Mouse (Mus musculus) thymus, adult 2 months (tissue): ENCODE measurements around the gene Numa1. TPM values are rescaled to one million over a fixed set of nuclear protein-coding genes. Genes with fewer than 3 reads are reported as not detected.

ENCODE experiments used
- DNase-seq: peaks from one replicate; pipeline ENCODE4 v3.0.0; 2021
- H3K27ac ChIP-seq: fragments of 200-500 bp; 2 replicates; pipeline ENCODE4 v1.5.1; 2012; ENCODE audit warnings: low read length, control low read depth; ENCODE audit not compliant: control insufficient read depth, insufficient read depth
- H3K27me3 ChIP-seq: fragments of 200-500 bp; 2 replicates; pipeline ENCODE4 v1.6.1; 2012; ENCODE audit warnings: mild to moderate bottlenecking, low read length, moderate library complexity, mixed read lengths; ENCODE audit not compliant: control insufficient read depth, insufficient read depth
- H3K36me3 ChIP-seq: fragments of 200-500 bp; 2 replicates; pipeline ENCODE4 v1.6.1; 2012; ENCODE audit warnings: mild to moderate bottlenecking, low read length, moderate library complexity; ENCODE audit not compliant: control insufficient read depth, insufficient read depth
- H3K4me1 ChIP-seq: fragments of 200-500 bp; replicated peaks from 2 replicates; pipeline ENCODE4 v1.6.1; 2012; ENCODE audit warnings: low read length; ENCODE audit not compliant: control insufficient read depth, insufficient read depth
- H3K4me3 ChIP-seq: fragments of 200-500 bp; 2 replicates; pipeline ENCODE4 v1.5.1; 2012; ENCODE audit warnings: mild to moderate bottlenecking, low read length, control low read depth, moderate library complexity; ENCODE audit not compliant: control insufficient read depth, insufficient read depth
- CTCF ChIP-seq: fragments of 200-500 bp; IDR thresholded peaks from 2 replicates; pipeline ENCODE4 v1.5.1; 2012; ENCODE audit warnings: mild to moderate bottlenecking, control low read depth, low read length, moderate library complexity, borderline replicate concordance; ENCODE audit not compliant: control insufficient read depth, poor library complexity, insufficient read depth; ENCODE audit errors: extremely low read depth
- POLR2A ChIP-seq: fragments of 200-500 bp; IDR thresholded peaks from 2 replicates; pipeline ENCODE4 v1.6.1; 2012; ENCODE audit warnings: mild to moderate bottlenecking, low read length, control low read depth, moderate library complexity; ENCODE audit not compliant: control insufficient read depth, poor library complexity, insufficient read depth; ENCODE audit errors: extremely low read depth
- WGBS: fragments of 180-500 bp; shearing (Covaris S2); methylation state at CpG from one replicate; pipeline ENCODE4 v1.1.7; 2018; 5-methylcytosine and 5-hydroxymethylcytosine counted together
- polyA plus RNA-seq: library from polyadenylated mRNA; depleted of rRNA; stranded (reverse); fragments of >200 nt; gene quantifications from 2 replicates; pipeline ENCODE4 v1.2.3, GENCODE M21; 2012

Gene Numa1
- polyA plus RNA-seq, 1 experiment = 166 TPM

- no peaks in the 10 kb centered on the region for H3K27me3 ChIP-seq
- peak overlapping the region; percentile 95 for H3K27ac ChIP-seq
- H3K4me3 ChIP-seq = peak overlapping the region; percentile 71
- 2% methylated on average over 19 of the region's 19 CpGs for WGBS
- TF ChIP-seq POLR2A (no peak), CTCF (no peak)
- H3K36me3 ChIP-seq = no peaks in the 10 kb centered on the region
- DNase-seq = peak; percentile 63
- peaks cover 26% of the 10 kb centered on the region for H3K4me1 ChIP-seq
These were observed 37.0 kb downstream of the Numa1 start for GRCm38 (mm10) chr7:101970821-101971461.

GRCm38 (mm10) chr7:101971721-101972120, 37.8 kb downstream of the Numa1 start:
- no peak for TF ChIP-seq POLR2A
- no peak for TF ChIP-seq CTCF
- WGBS = 23% methylated on average over 2 of the region's 2 CpGs
- no peak for DNase-seq
- peak overlapping the region; percentile 95; the same call in 1 of the 2 replicates for H3K27ac ChIP-seq
- no peak overlapping the region for H3K4me3 ChIP-seq
- no peaks in the 10 kb centered on the region for H3K27me3 ChIP-seq
- peaks cover 26% of the 10 kb centered on the region for H3K4me1 ChIP-seq
- no peaks in the 10 kb centered on the region for H3K36me3 ChIP-seq

DNA sequence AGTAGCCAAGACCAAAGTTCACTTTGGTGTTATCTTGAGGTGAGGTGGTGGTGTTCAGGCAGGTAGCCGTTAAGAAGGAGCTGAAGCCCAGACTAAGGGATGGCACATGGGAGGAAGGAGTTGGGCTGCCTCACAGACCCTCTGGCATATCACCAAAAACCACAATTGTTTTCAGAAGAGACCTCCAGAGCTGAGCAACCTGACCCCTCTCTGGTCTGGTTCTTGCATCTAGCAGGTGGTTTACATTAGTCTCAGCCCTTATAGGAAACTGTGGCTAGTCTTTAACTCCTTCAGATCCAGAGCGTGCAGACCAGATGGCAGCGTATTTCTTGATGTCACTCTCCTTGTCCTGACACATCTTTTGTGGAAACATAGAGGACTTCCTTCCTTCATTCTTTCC, 39.8 kb downstream of the Numa1 start:
- DNase-seq = no peak
- H3K27me3 ChIP-seq = no peaks in the 10 kb centered on the region
- peaks cover 26% of the 10 kb centered on the region for H3K4me1 ChIP-seq
- TF ChIP-seq CTCF = no peak
- no peak for TF ChIP-seq POLR2A
- H3K4me3 ChIP-seq = no peak overlapping the region
- 0 out of 2 replicates have a peak overlapping the region, but pooled peaks have one; percentile 5 for H3K27ac ChIP-seq
- H3K36me3 ChIP-seq = peaks cover 9% of the 10 kb centered on the region; the same call in 1 of the 2 replicates
- WGBS = 14% methylated on average over 3 of the region's 3 CpGs

- no peak overlapping the region for H3K27ac ChIP-seq
- no peak for DNase-seq
- H3K27me3 ChIP-seq = no peaks in the 10 kb centered on the region
- 24% methylated on average over 2 of the region's 2 CpGs for WGBS
- H3K4me3 ChIP-seq = no peak overlapping the region
- TF ChIP-seq CTCF (no peak), POLR2A (no peak)
- H3K36me3 ChIP-seq = peaks cover 9% of the 10 kb centered on the region; the same call in 1 of the 2 replicates
- peaks cover 26% of the 10 kb centered on the region for H3K4me1 ChIP-seq
These were observed 40.6 kb downstream of the Numa1 start for GRCm38 (mm10) chr7:101974505-101974904.

- Histone ChIP-seq H3K36me3 (peaks cover 7% of the 10 kb centered on the region), H3K4me3 (no peak overlapping the region), H3K4me1 (no peaks in the 10 kb centered on the region), H3K27me3 (no peaks in the 10 kb centered on the region), H3K27ac (no peak overlapping the region)
- DNase-seq = no peak
- 75% methylated on average over 1 of the region's 1 CpGs for WGBS
- TF ChIP-seq CTCF = no peak
- TF ChIP-seq POLR2A = no peak
These were observed 48.8 kb downstream of the Numa1 start for GRCm38 (mm10) chr7:101982735-101983134.

DNA sequence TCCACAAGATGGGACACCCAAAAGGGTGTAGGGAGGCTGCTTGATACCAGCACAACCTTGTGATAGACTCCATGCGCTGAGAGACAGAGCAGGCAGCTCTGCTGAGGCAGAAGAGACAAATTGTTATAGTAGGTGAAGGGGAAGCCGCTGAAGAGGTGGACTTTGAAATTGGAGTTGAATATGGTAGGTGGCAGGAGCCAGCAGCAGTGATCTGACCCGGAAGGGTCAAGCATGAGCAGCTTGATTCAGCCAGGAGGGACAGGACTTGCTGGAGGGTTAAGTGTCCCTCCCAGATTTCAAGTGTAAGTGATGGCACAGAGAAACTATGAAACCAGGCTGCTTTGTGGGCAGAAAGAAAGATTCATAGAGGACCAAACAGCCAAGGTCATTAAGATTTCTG, 51.2 kb downstream of the Numa1 start:
- peaks cover 31% of the 10 kb centered on the region for H3K36me3 ChIP-seq
- WGBS = 97% methylated on average over 3 of the region's 3 CpGs
- no peak for TF ChIP-seq POLR2A
- no peak for TF ChIP-seq CTCF
- no peaks in the 10 kb centered on the region for H3K4me1 ChIP-seq
- no peak for DNase-seq
- H3K27ac ChIP-seq = no peak overlapping the region
- H3K27me3 ChIP-seq = no peaks in the 10 kb centered on the region
- no peak overlapping the region for H3K4me3 ChIP-seq
